Mouse (Mus musculus): Measurements from ENCODE around the gene Atg7.

DNA sequence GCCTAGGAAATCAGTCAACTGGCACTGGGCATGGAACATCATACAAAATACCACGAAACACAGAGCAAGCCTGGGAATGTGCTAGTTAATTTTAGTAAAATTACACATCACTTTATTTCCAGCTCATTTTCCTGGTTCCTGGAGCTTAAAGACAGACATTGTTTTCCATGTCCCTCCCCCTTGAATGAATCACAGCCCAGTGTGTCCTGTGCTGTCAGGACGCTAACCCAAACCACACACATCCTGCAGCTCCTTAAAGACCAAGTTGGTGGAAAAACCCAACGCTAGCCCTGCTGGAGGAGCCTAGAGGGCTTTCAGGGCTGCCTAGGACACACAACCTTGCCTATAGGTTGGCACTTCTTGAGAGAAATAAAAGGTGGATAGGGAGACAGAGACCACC is 223.2 kb downstream of the Atg7 start:
- no peak for TF ChIP-seq POLR2A (IDR thresholded peaks at IDR 0.05; ENCODE audit: insufficient read depth, low read depth, low read length)
- no peak for TF ChIP-seq CTCF (IDR thresholded peaks at IDR 0.05; ENCODE audit: insufficient read depth, low read depth, low read length)

Data from olfactory bulb, adult 2 months (tissue).